Mouse (Mus musculus) lung, postnatal 25 days (tissue): ENCODE data around the gene Timeless.

Experiments used
- DNase-seq: peaks from one replicate; pipeline ENCODE4 v3.0.0; 2022; ENCODE audit warnings: low spot score

Gene Timeless

GRCm38 (mm10) chr10:128296370-128297090 lies 64.7 kb downstream of the Timeless start:
- DNase-seq, result no peak

- DNase-seq, result no peak
Measured at GRCm38 (mm10) chr10:128297221-128297620, 65.4 kb downstream of the Timeless start.

- DNase-seq, result no peak
Measured at GRCm38 (mm10) chr10:128297622-128298021, 65.8 kb downstream of the Timeless start.

- no peak for DNase-seq
Measured at GRCm38 (mm10) chr10:128298243-128298642, 66.4 kb downstream of the Timeless start.

GRCm38 (mm10) chr10:128298702-128299171 lies 66.9 kb downstream of the Timeless start, which contains the start of gene Il23a:
Gene Il23a (minus strand): TSS chr10:128298752.
- no peak for DNase-seq

- DNase-seq, result no peak
Measured at GRCm38 (mm10) chr10:128302357-128302756, 70.5 kb downstream of the Timeless start.
